Mouse (Mus musculus) kidney, postnatal 4 days (tissue): ENCODE data around the gene Ccdc3.
A peak's percentile ranks its signal among the peaks of the same experiment; 100 is the strongest.
"Not testable (repeated sequence)": the region's sequence is repeated elsewhere in the genome, so short reads cannot be mapped to it uniquely, and the experiment has no call there.

Experiments used
- DNase-seq, 2 experiments: peaks; one replicate each; pipeline ENCODE4 v3.0.0; 2021; ENCODE audit warnings: mixed read lengths in 2 of 2

The Ccdc3 gene

DNA sequence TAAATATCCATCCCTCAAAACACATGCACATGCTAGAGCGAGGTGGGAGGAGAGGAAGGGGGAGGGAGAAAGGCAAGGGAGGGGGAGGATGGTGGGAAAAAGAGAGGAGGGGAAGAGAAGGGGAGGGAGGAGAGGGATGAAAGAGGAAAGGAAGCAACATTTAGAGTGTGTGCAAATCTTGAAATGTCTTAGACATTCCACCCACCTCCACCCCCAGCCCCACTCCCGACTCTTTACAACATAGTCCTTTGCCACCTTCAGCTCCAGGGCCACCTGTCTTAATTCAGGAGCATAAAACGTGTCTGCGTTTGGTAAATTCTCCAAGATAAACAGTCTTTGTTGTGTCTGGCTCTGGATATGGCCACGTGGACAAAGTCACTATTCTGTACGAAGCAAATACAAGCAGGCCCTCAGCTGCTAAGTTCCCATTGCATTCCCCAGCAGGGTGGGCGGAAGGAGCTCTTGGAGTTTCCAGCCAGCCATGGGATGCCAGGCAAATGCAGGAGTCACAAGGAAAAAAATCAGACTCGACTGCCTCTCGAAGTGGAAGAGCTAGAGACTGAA, 77.8 kb downstream of the Ccdc3 start:
- no peak for DNase-seq

GRCm38 (mm10) chr2:5219206-5219605, 81.6 kb downstream of the Ccdc3 start:
- DNase-seq: no peak

DNA sequence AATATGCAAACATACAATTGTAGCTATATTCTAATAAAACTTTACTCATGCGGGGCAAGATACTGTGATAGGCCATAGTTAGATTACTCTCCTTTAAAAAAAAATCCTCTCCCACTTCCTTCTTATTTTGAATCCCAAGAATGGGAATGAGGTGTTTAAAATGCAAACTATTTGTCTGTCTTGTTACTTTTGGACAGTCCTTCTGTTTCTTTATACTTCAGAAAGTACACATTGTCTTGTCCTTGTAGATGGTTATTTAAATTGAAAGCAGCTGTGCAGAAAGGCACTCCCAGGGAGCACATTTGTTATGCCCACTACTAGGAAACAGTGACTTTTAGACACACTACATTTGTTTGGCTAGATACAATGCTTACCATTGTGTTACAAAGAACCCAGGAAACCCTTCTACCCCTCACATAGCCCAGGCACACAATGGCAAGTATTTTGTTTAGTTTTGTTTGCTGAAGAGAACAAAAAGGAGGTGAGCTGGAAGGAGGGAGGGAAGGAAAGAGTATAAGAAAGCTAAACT, 82.3 kb downstream of the Ccdc3 start:
- no peak for DNase-seq

- DNase-seq: no peak
These were observed 85.0 kb downstream of the Ccdc3 start for GRCm38 (mm10) chr2:5222571-5222970.

- DNase-seq: no peak
These were observed 99.4 kb downstream of the Ccdc3 start for GRCm38 (mm10) chr2:5236846-5237482.

DNA sequence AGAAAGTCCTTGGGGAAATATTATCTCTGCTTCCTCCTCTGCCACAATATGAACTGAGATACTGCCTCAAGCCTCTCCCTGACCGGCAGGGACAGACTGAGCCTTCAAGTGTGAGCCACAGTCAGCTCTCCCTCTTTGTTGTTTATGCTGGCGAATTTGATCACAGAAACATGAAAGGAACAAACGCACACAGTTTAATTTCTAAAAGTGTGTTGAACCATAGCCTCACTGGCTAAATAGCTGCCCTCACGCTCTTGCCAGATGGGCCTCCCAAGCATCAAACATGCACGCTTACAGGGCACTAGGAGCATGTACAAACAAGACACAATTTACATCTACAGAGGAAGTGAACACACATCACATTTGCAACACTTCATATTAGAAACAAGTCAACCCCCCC, 100.3 kb downstream of the Ccdc3 start:
- no peak for DNase-seq

GRCm38 (mm10) chr2:5239492-5239891, 101.9 kb downstream of the Ccdc3 start:
- DNase-seq: no peak

DNA sequence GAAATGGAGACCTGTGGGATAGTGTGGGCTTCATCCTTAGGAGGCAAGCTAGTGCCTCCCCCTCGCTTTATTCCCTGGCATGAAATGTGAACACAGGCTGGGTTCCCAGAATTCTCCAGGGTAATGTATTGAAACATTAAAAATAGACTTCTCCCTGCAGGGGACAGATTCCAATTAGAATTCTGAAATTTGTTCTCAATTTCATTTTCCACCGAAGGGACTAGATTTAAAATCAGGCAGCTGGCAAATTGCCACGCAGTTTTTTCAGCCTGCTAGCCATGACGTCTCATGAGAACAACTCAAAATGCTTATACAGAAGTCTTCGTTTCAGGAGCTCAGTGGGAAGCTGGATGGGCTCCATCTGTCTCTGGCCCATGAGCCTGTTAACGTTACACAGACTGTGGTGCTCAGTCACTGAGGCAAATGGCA, 103.9 kb downstream of the Ccdc3 start:
- DNase-seq: peak; percentile 72 to 78

DNA sequence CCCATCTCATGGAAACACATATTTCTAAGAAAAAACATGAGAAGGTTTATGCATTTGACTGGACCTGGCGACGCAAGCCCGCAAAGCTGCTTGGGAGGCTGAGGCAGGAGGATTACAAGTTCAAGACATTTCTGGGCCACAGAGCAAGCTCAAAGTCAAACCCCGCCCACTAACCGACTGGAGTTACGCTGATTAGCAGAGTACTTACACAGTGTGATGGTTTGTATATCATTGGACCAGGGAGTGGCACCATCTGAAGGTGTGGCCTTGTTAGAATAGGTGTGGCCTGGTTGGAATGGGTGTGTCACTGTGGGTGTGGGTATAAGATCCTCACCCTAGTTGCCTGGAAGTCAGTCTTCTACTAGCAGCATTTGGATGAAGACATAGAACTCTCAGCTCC, 111.6 kb downstream of the Ccdc3 start:
- not testable (repeated sequence) for DNase-seq

DNA sequence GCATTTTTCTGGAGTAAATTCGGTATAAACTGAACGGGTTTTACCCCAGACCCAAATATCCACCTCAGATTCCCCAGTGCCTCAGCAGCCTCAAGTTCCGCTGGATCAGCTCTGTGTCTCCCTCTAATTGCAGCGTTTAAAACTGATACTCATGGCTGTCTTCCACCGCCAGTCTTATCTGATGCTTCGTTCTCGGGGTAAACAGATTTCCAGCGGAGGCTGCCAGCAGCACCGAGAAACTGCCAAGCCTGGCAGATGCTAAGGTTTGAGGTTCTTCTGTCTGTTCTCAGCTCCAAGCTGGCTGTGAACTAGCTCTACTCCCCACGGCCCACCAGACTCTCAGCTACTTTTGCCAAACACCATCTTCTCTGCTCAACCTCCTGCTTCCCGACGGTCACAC, 112.4 kb downstream of the Ccdc3 start:
- peak in 1 of 2 experiments; percentile 22 for DNase-seq

DNA sequence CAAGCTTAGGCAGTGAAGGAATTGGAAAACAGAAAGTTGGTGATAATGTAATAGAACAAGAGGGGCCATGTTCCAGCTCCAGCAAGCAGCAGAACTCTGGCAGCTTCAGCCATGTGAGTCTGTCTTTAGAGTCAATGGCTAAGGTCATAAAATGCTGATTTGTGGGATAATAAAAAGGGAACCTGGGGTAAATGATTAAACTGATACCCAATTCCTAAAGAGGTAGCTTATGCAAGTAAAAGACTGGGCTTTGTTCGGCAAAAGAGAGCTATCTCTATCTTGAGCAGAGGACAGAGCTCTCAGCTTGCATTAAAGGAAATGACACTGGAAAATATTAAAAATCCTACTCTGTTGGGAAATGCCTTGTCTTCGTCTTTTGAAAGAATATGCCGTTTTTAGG, 120.7 kb downstream of the Ccdc3 start:
- no peak for DNase-seq

GRCm38 (mm10) chr2:5262279-5262678, 124.7 kb downstream of the Ccdc3 start:
- DNase-seq: no peak

DNA sequence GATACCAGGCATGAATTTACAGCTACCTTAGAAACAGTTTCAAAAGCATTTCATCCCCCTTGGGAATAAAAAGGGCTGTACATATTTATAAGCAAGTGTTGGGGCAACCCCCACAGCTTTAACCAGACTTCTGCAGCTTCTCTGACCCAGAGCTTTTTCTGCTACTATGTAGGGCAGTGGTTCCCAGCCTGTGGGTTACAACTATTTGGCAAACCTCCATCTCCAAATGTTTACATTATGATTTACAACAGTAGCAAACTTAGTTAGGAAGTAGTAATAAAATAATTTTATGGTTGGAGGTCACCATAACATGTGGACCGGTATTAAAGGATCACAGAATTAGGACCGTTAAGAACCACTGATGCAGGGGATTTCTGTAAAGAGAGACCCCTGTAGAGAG, 130.4 kb downstream of the Ccdc3 start:
- DNase-seq: no peak
